ENCODE assay signal across 8 mouse cellular contexts in genomic region chr17:31827206-31827605, GRCm38 (mm10). TPM values are rescaled to one million over a fixed set of nuclear protein-coding genes. Genes with fewer than 3 reads are reported as not detected.
DNase-seq lines count a peak whose midpoint lies in the region; ATAC-seq and TF ChIP-seq lines count a peak whose summit lies in the region.

No protein-coding gene starts in this region.

- peak; percentile 66 for ATAC-seq in heart, embryonic 12.5 days (ENCODE audit: insufficient number of reproducible peaks, low FRiP score)
- peak; percentile 74; the same call in 1 of the 2 replicates for ATAC-seq in kidney, embryonic 14.5 days (ENCODE audit: low FRiP score, low TSS enrichment)

- 0 out of 2 replicates have a peak overlapping the region, but pooled peaks have one; percentile 11 for H3K4me2 ChIP-seq in heart, embryonic 12.5 days
- no peak overlapping the region for H3K4me2 ChIP-seq in kidney, embryonic 14.5 days (replicated peaks; ENCODE audit: low read depth, low read length)

- no peaks in the 10 kb centered on the region for H3K27me3 ChIP-seq in embryonic facial prominence, embryonic 10.5 days (replicated peaks; ENCODE audit: low read depth, poor library complexity, severe bottlenecking)
- H3K27me3 ChIP-seq in heart, embryonic 12.5 days (replicated peaks), result no peaks in the 10 kb centered on the region
- no peaks in the 10 kb centered on the region for H3K27me3 ChIP-seq in kidney, embryonic 14.5 days (ENCODE audit: control insufficient read depth, insufficient read depth, low read length)

- no peaks in the 10 kb centered on the region for H3K9me3 ChIP-seq in embryonic facial prominence, embryonic 10.5 days
- H3K9me3 ChIP-seq in heart, embryonic 12.5 days (replicated peaks), result no peaks in the 10 kb centered on the region
- no peaks in the 10 kb centered on the region for H3K9me3 ChIP-seq in kidney, embryonic 14.5 days (ENCODE audit: control insufficient read depth, low read length)

- H3K4me3 ChIP-seq in layer of hippocampus, adult 2 months, result no peak overlapping the region
- no peak overlapping the region for H3K4me3 ChIP-seq in embryonic facial prominence, embryonic 10.5 days
- no peak overlapping the region for H3K4me3 ChIP-seq in heart, embryonic 12.5 days
- H3K4me3 ChIP-seq in kidney, embryonic 14.5 days (ENCODE audit: low read length), result no peak overlapping the region

- H3K36me3 ChIP-seq in embryonic facial prominence, embryonic 10.5 days (replicated peaks), result no peaks in the 10 kb centered on the region
- no peaks in the 10 kb centered on the region for H3K36me3 ChIP-seq in heart, embryonic 12.5 days
- no peaks in the 10 kb centered on the region for H3K36me3 ChIP-seq in kidney, embryonic 14.5 days (ENCODE audit: control insufficient read depth, insufficient read depth, low read length)

- no peak overlapping the region for H3K27ac ChIP-seq in layer of hippocampus, adult 2 months
- H3K27ac ChIP-seq in embryonic facial prominence, embryonic 10.5 days (replicated peaks), result peak overlapping the region; percentile 65
- peak overlapping the region; percentile 84 for H3K27ac ChIP-seq in heart, embryonic 12.5 days (ENCODE audit: poor library complexity, severe bottlenecking)
- peak overlapping the region; percentile 66 for H3K27ac ChIP-seq in kidney, embryonic 14.5 days (ENCODE audit: low read depth, low read length)

- H3K4me1 ChIP-seq in embryonic facial prominence, embryonic 10.5 days, result peaks cover 38% of the 10 kb centered on the region
- peaks cover 42% of the 10 kb centered on the region for H3K4me1 ChIP-seq in heart, embryonic 12.5 days (replicated peaks)
- H3K4me1 ChIP-seq in kidney, embryonic 14.5 days (ENCODE audit: control insufficient read depth, insufficient read depth, low read length), result peaks cover 19% of the 10 kb centered on the region

- 73% methylated on average over 5 of the region's 5 CpGs for WGBS in embryonic facial prominence, embryonic 10.5 days
- WGBS in heart, embryonic 12.5 days, result 30% methylated on average over 5 of the region's 5 CpGs
- WGBS in kidney, embryonic 14.5 days, result 39% methylated on average over 5 of the region's 5 CpGs

- no peak for TF ChIP-seq CTCF in layer of hippocampus, adult 2 months (conservative IDR thresholded peaks at IDR 0.05)

- peak; percentile 37 to 39 for DNase-seq in layer of hippocampus, adult 2 months (ENCODE audit: low spot score in 2 of 2)
- no peak for DNase-seq in layer of hippocampus, adult 11-12 months (ENCODE audit: low spot score)
- DNase-seq in embryonic facial prominence, embryonic 10.5 days (ENCODE audit: low spot score), result no peak
- DNase-seq in lung, postnatal 25 days (ENCODE audit: low spot score), result peak; percentile 72
- DNase-seq in natural killer cell, adult 2 months (ENCODE audit: low spot score in 2 of 2), result no peak
- no peak for DNase-seq in thymus, adult 18-20 months

- peak overlapping the region; percentile 21; the same call in 1 of the 2 replicates for H3K9ac ChIP-seq in heart, embryonic 12.5 days
- no peak overlapping the region for H3K9ac ChIP-seq in kidney, embryonic 14.5 days (ENCODE audit: low read depth, low read length)

RNA-seq across cellular contexts. Expression of gene Sik1, which starts 28.4 kb away (rescaled TPM):
- total RNA-seq in layer of hippocampus, adult 2 months (2021), result 10 to 100 TPM; 12.4 to 15.4 TPM
- polyA plus RNA-seq in embryonic facial prominence, embryonic 10.5 days (2016; fragmentation: Nextera tagmentation; extraction: Ambion mirVana), result 12.7 and 15.5 TPM in 2 replicates
- polyA plus RNA-seq in heart, embryonic 12.5 days (2016; fragmentation: Nextera tagmentation; extraction: Ambion mirVana), result 23.3 and 24.3 TPM in 2 replicates
- 16.8 and 17.3 TPM in 2 replicates for polyA plus RNA-seq in kidney, embryonic 14.5 days (2014; fragmentation: Nextera tagmentation; extraction: Ambion mirVana)

Comparison
In these comparisons a context has a peak if more than half of its experiments do, and no peak if none do; other contexts are left out.
1. DNase-seq: peak in layer of hippocampus, adult 2 months (2 of 2) and lung, postnatal 25 days (single experiment); none in layer of hippocampus, adult 11-12 months (single experiment), embryonic facial prominence, embryonic 10.5 days (single experiment), natural killer cell, adult 2 months (0 of 2) and thymus, adult 18-20 months (0 of 2).